Mouse (Mus musculus) embryonic facial prominence, embryonic 14.5 days (tissue): Measurements from ENCODE around the gene Nmral1. TPM values are rescaled to one million over a fixed set of nuclear protein-coding genes. Genes with fewer than 3 reads are reported as not detected.

Experiments
- ATAC-seq: fragments of 200-750 bp; cut with Nextera tagmentation; 2 replicates; pipeline ENCODE4 v1.8.0; 2017; ENCODE audit warnings: low read depth, moderate number of reproducible peaks, moderate TSS enrichment
- DNase-seq: peaks from one replicate; pipeline ENCODE4 v3.0.0-alpha.2; 2015; ENCODE audit warnings: low spot score
- H3K27ac ChIP-seq: fragments of 300-500 bp; sonication (generic); replicated peaks from 2 replicates; pipeline ENCODE4 v1.5.1; 2014; ENCODE audit warnings: low read depth, mild to moderate bottlenecking, low read length, moderate library complexity
- H3K27me3 ChIP-seq: fragments of 300-500 bp; sonication (generic); replicated peaks from 2 replicates; pipeline ENCODE4 v1.6.1; 2014; ENCODE audit warnings: low read length; ENCODE audit not compliant: control insufficient read depth, insufficient read depth
- H3K36me3 ChIP-seq: fragments of 300-500 bp; sonication (generic); 2 replicates; pipeline ENCODE4 v1.6.1; 2014; ENCODE audit warnings: low read length, mixed read lengths; ENCODE audit not compliant: control insufficient read depth, insufficient read depth
- H3K4me1 ChIP-seq: fragments of 300-500 bp; sonication (generic); 2 replicates; pipeline ENCODE4 v1.6.1; 2014; ENCODE audit warnings: antibody characterized with exemption, low read length; ENCODE audit not compliant: control insufficient read depth, insufficient read depth
- H3K4me2 ChIP-seq: fragments of 300-500 bp; sonication (generic); 2 replicates; pipeline ENCODE4 v1.6.1; 2014; ENCODE audit warnings: low read depth, mild to moderate bottlenecking, low read length, moderate library complexity, mixed read lengths
- H3K4me3 ChIP-seq: fragments of 300-500 bp; sonication (generic); 2 replicates; pipeline ENCODE4 v1.5.1; 2014; ENCODE audit warnings: low read depth, mild to moderate bottlenecking, low read length
- H3K9ac ChIP-seq: fragments of 300-500 bp; sonication (generic); 2 replicates; pipeline ENCODE4 v1.6.1; 2014; ENCODE audit warnings: low read depth, mild to moderate bottlenecking, low read length, moderate library complexity, mixed read lengths
- H3K9me3 ChIP-seq: fragments of 300-500 bp; sonication (generic); 2 replicates; pipeline ENCODE4 v1.6.1; 2016; ENCODE audit warnings: low read length; ENCODE audit not compliant: control insufficient read depth
- WGBS: fragments of 180-500 bp; shearing (Covaris S2); extraction: QIAGEN DNeasy Blood & Tissue Kit; methylation state at CpG from one replicate; pipeline ENCODE4 v1.1.7; 2014; 5-methylcytosine and 5-hydroxymethylcytosine counted together
- polyA plus RNA-seq: library from polyadenylated mRNA; unstranded; fragments of >200 nt; fragmentation: Nextera tagmentation; extraction: Ambion mirVana; gene quantifications from 2 replicates; pipeline ENCODE4 v1.2.1, GENCODE M21; 2014

The Nmral1 gene
- polyA plus RNA-seq, 1 experiment from 2014 or later: 46.3 TPM

- no peaks in the 10 kb centered on the region for H3K9me3 ChIP-seq
- H3K9ac ChIP-seq: peak within 1 kb of the TSS; percentile 72
- H3K27ac ChIP-seq: peak within 1 kb of the TSS; percentile 33; the same call in 1 of the 2 replicates
- peak within 1 kb of the TSS; percentile 72 for H3K4me3 ChIP-seq
- peaks cover 8% of the 10 kb centered on the region; the same call in 1 of the 2 replicates for H3K4me1 ChIP-seq
- peaks cover 21% of the 10 kb centered on the region for H3K36me3 ChIP-seq
- WGBS: 0% methylated on average over 40 of the region's 47 CpGs
- peak; percentile 97 for DNase-seq
- H3K27me3 ChIP-seq: no peaks in the 10 kb centered on the region
- H3K4me2 ChIP-seq: peak within 1 kb of the TSS; percentile 93
- ATAC-seq: peak; percentile 90
These were observed 39.8 kb downstream of the Nmral1 start, which contains the start of gene Coro7 for GRCm38 (mm10) chr16:4679121-4680018. Coro7 (minus strand) TSS chr16:4679777.

GRCm38 (mm10) chr16:4678080-4678479 lies 41.1 kb downstream of the Nmral1 start:
- H3K36me3 ChIP-seq: peaks cover 27% of the 10 kb centered on the region
- H3K27ac ChIP-seq: no peak overlapping the region
- no peak overlapping the region for H3K4me3 ChIP-seq
- no peak for ATAC-seq
- 86% methylated on average over 5 of the region's 5 CpGs for WGBS
- H3K4me2 ChIP-seq: peak overlapping the region; percentile 93
- no peaks in the 10 kb centered on the region for H3K9me3 ChIP-seq
- H3K27me3 ChIP-seq: no peaks in the 10 kb centered on the region
- DNase-seq: no peak
- 0 out of 2 replicates have a peak overlapping the region, but pooled peaks have one; percentile 8 for H3K9ac ChIP-seq
- peaks cover 7% of the 10 kb centered on the region; the same call in 1 of the 2 replicates for H3K4me1 ChIP-seq

GRCm38 (mm10) chr16:4676836-4677235 lies 42.3 kb downstream of the Nmral1 start:
- Histone ChIP-seq H3K36me3 (peaks cover 34% of the 10 kb centered on the region), H3K9ac (no peak overlapping the region), H3K27me3 (no peaks in the 10 kb centered on the region), H3K4me1 (peaks cover 6% of the 10 kb centered on the region; the same call in 1 of the 2 replicates), H3K4me3 (no peak overlapping the region), H3K4me2 (no peak overlapping the region), H3K9me3 (no peaks in the 10 kb centered on the region), H3K27ac (no peak overlapping the region)
- DNase-seq: no peak
- WGBS: 86% methylated on average over 5 of the region's 5 CpGs
- ATAC-seq: no peak

GRCm38 (mm10) chr16:4674091-4674490 lies 45.1 kb downstream of the Nmral1 start:
- no peaks in the 10 kb centered on the region for H3K27me3 ChIP-seq
- no peak for ATAC-seq

GRCm38 (mm10) chr16:4670317-4670716 lies 48.8 kb downstream of the Nmral1 start:
- H3K4me2 ChIP-seq: no peak overlapping the region
- ATAC-seq: no peak
- WGBS: 75% methylated on average over 5 of the region's 5 CpGs

More at GRCm38 (mm10) chr16:4674091-4674490, 45.1 kb downstream of the Nmral1 start:
- Histone ChIP-seq H3K27ac (no peak overlapping the region), H3K9me3 (no peaks in the 10 kb centered on the region), H3K4me3 (no peak overlapping the region), H3K9ac (no peak overlapping the region), H3K4me2 (no peak overlapping the region), H3K36me3 (peaks cover 45% of the 10 kb centered on the region), H3K4me1 (peaks cover 6% of the 10 kb centered on the region; the same call in 1 of the 2 replicates)
- 77% methylated on average over 4 of the region's 4 CpGs for WGBS
- no peak for DNase-seq

GRCm38 (mm10) chr16:4667190-4667808 lies 51.9 kb downstream of the Nmral1 start:
- Histone ChIP-seq H3K9ac (peak overlapping the region; percentile 42; the same call in 1 of the 2 replicates), H3K9me3 (no peaks in the 10 kb centered on the region), H3K4me2 (no peak overlapping the region), H3K4me3 (no peak overlapping the region), H3K27ac (peak overlapping the region; percentile 21; the same call in 1 of the 2 replicates), H3K4me1 (no peaks in the 10 kb centered on the region), H3K27me3 (no peaks in the 10 kb centered on the region), H3K36me3 (peaks cover 52% of the 10 kb centered on the region)
- 27% methylated on average over 3 of the region's 3 CpGs for WGBS
- DNase-seq (peak; percentile 94), ATAC-seq (peak; percentile 91)

More at GRCm38 (mm10) chr16:4670317-4670716, 48.8 kb downstream of the Nmral1 start:
- Histone ChIP-seq H3K27ac (no peak overlapping the region), H3K9me3 (no peaks in the 10 kb centered on the region), H3K9ac (no peak overlapping the region), H3K36me3 (peaks cover 64% of the 10 kb centered on the region), H3K4me3 (no peak overlapping the region), H3K27me3 (no peaks in the 10 kb centered on the region), H3K4me1 (no peaks in the 10 kb centered on the region)
- no peak for DNase-seq

GRCm38 (mm10) chr16:4665726-4666125 lies 53.4 kb downstream of the Nmral1 start:
- Histone ChIP-seq H3K36me3 (peaks cover 63% of the 10 kb centered on the region), H3K9ac (no peak overlapping the region), H3K27me3 (no peaks in the 10 kb centered on the region), H3K27ac (no peak overlapping the region), H3K9me3 (no peaks in the 10 kb centered on the region), H3K4me2 (no peak overlapping the region), H3K4me1 (no peaks in the 10 kb centered on the region), H3K4me3 (no peak overlapping the region)
- ATAC-seq (no peak), DNase-seq (no peak)
- 90% methylated on average over 2 of the region's 2 CpGs for WGBS

- H3K36me3 ChIP-seq: peaks cover 49% of the 10 kb centered on the region
- 76% methylated on average over 2 of the region's 2 CpGs for WGBS
These were observed 55.4 kb downstream of the Nmral1 start for GRCm38 (mm10) chr16:4663806-4664205.

More at GRCm38 (mm10) chr16:4663806-4664205, 55.4 kb downstream of the Nmral1 start:
- Histone ChIP-seq H3K4me2 (no peak overlapping the region), H3K27me3 (no peaks in the 10 kb centered on the region), H3K4me1 (peaks cover 10% of the 10 kb centered on the region), H3K27ac (no peak overlapping the region), H3K9ac (no peak overlapping the region), H3K9me3 (no peaks in the 10 kb centered on the region), H3K4me3 (no peak overlapping the region)
- no peak for DNase-seq
- no peak for ATAC-seq
